Mouse (Mus musculus): Measurements from ENCODE around the gene Pgm5. TPM values are rescaled to one million over a fixed set of nuclear protein-coding genes. Genes with fewer than 3 reads are reported as not detected.

Pgm5 gene
- polyA plus RNA-seq, 1 experiment, result 0.44 TPM

DNA sequence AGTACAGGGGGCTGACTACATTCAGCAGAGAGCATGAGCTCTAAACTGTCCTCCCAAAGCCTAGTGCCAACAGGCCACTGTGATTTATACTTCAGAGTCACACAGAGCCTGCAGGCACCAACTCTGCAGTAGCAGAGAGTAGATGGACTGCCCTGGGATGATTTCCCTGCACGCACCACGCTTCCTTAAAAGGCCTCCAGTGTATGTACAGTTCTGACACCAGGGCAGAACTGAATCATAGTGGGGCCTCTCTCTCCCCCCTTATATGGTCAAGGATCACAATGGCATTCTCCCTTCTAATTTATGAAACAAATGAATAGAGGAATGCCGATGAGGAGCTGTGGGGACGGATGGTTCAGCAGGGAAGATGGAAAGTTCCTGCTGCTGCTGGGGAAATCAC is 91.3 kb downstream of the Pgm5 start:
- Histone ChIP-seq H3K36me3 (ENCODE audit: control insufficient read depth, insufficient read depth, low read length) (no peaks in the 10 kb centered on the region), H3K4me3 (ENCODE audit: extremely low read depth, insufficient read depth, insufficient read length) (no peak overlapping the region), H3K27ac (ENCODE audit: insufficient read depth, low read length) (no peak overlapping the region), H3K27me3 (ENCODE audit: control insufficient read depth, insufficient read depth, low read length) (no peaks in the 10 kb centered on the region), H3K4me1 (ENCODE audit: control insufficient read depth, insufficient read depth, insufficient read length) (no peaks in the 10 kb centered on the region)
- TF ChIP-seq CTCF (IDR thresholded peaks at IDR 0.05; ENCODE audit: extremely low read depth, insufficient read depth, insufficient read length, insufficient replicate concordance) (no peak), POLR2A (IDR thresholded peaks at IDR 0.05; ENCODE audit: low read depth, low read length) (no peak)
- WGBS, result 86% methylated on average over 4 of the region's 4 CpGs
- no peak for DNase-seq (ENCODE audit: low read depth in 1 of 2, low spot score in 2 of 2)

DNA sequence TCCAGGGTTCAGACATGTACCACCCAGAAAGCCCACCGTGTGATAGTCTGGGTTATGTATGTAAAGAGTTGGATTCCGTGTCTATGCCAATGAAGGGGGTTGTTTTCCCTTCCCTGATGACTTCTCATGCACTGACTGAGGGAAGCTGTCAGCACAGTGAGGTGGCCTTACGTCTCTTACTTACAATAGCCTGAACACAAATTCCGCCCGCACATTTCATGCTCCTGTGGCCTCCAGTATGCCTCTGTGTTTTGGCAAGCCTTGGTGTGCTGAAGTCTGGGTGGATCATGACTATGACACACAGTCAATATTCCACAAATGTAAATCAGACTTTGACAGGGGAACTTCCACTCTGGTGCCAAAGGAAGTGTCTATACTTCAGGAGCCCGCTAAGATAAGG is 94.3 kb downstream of the Pgm5 start:
- H3K4me1 ChIP-seq (ENCODE audit: control insufficient read depth, insufficient read depth, insufficient read length), result no peaks in the 10 kb centered on the region
- TF ChIP-seq CTCF (IDR thresholded peaks at IDR 0.05; ENCODE audit: extremely low read depth, insufficient read depth, insufficient read length, insufficient replicate concordance) (no peak), POLR2A (IDR thresholded peaks at IDR 0.05; ENCODE audit: low read depth, low read length) (no peak)
- H3K27me3 ChIP-seq (ENCODE audit: control insufficient read depth, insufficient read depth, low read length), result no peaks in the 10 kb centered on the region
- DNase-seq (ENCODE audit: low read depth in 1 of 2, low spot score in 2 of 2), result no peak
- H3K4me3 ChIP-seq (ENCODE audit: extremely low read depth, insufficient read depth, insufficient read length), result no peak overlapping the region
- no peak overlapping the region for H3K27ac ChIP-seq (ENCODE audit: insufficient read depth, low read length)
- 73% methylated on average over 6 of the region's 6 CpGs for WGBS
- H3K36me3 ChIP-seq (ENCODE audit: control insufficient read depth, insufficient read depth, low read length), result no peaks in the 10 kb centered on the region

DNA sequence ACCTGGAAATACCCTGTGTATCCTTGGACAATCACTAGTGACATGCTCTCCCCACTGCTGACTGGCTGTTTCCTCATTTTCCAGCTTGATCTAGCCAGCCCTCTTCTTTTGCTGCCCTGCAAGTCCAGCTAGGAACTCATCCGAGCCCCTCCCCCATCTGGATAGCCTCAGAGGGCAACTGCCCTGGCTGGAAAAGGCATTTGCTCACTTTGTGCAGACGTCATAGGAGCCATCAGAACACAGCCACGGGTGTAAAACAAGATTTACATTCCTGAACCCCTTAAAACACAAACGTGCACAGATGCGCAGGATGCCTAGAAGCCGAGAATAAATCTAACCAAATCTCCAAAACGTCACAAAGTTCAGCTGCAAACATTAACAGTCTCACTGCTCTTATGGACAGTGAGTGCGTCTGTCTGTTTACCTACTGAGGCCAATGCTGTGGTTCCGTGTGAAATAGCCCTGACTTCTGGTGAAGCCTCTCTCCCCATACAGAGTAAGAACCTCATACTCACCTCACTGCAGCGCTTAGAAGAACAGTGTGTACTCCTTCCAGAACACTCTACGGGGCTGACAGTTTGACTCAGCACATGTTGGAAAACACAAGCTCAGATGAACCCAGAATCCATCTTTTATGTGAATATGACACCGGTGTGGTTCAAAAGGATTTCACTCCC is 99.0 kb downstream of the Pgm5 start:
- TF ChIP-seq POLR2A (IDR thresholded peaks at IDR 0.05; ENCODE audit: low read depth, low read length) (no peak), CTCF (IDR thresholded peaks at IDR 0.05; ENCODE audit: extremely low read depth, insufficient read depth, insufficient read length, insufficient replicate concordance) (no peak)

DNA sequence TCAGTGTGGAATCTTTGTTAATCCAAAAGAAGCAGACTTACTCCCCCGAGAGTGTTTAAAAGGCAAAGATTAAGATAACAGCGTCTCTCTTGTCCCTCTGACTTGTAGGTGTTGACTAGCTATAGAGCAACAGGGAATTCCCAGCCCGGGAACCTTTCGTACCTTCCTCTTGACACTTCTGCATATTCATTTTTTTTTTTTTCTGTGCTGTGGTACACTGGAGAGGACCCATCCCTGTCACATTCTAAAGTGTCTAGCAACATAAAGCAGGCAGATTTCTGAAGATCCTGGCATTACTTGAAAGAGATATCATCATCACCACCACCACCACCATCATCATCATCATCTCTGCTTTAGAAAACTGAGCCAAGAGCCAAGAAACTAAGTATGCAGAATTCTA is 105.0 kb downstream of the Pgm5 start:
- Histone ChIP-seq H3K27ac (ENCODE audit: insufficient read depth, low read length) (no peak overlapping the region), H3K36me3 (ENCODE audit: control insufficient read depth, insufficient read depth, low read length) (no peaks in the 10 kb centered on the region), H3K4me3 (ENCODE audit: extremely low read depth, insufficient read depth, insufficient read length) (no peak overlapping the region), H3K27me3 (ENCODE audit: control insufficient read depth, insufficient read depth, low read length) (no peaks in the 10 kb centered on the region), H3K4me1 (ENCODE audit: control insufficient read depth, insufficient read depth, insufficient read length) (no peaks in the 10 kb centered on the region)
- no peak for DNase-seq (ENCODE audit: low read depth in 1 of 2, low spot score in 2 of 2)
- WGBS, result 82% methylated on average over 4 of the region's 4 CpGs
- no peak for TF ChIP-seq CTCF (IDR thresholded peaks at IDR 0.05; ENCODE audit: extremely low read depth, insufficient read depth, insufficient read length, insufficient replicate concordance)
- TF ChIP-seq POLR2A (IDR thresholded peaks at IDR 0.05; ENCODE audit: low read depth, low read length), result no peak

More for the DNA sequence above, 99.0 kb downstream of the Pgm5 start:
- Histone ChIP-seq H3K4me1 (ENCODE audit: control insufficient read depth, insufficient read depth, insufficient read length) (no peaks in the 10 kb centered on the region), H3K27me3 (ENCODE audit: control insufficient read depth, insufficient read depth, low read length) (no peaks in the 10 kb centered on the region), H3K4me3 (ENCODE audit: extremely low read depth, insufficient read depth, insufficient read length) (no peak overlapping the region), H3K36me3 (ENCODE audit: control insufficient read depth, insufficient read depth, low read length) (no peaks in the 10 kb centered on the region), H3K27ac (ENCODE audit: insufficient read depth, low read length) (no peak overlapping the region)
- 82% methylated on average over 12 of the region's 12 CpGs for WGBS
- no peak for DNase-seq (ENCODE audit: low read depth in 1 of 2, low spot score in 2 of 2)

DNA sequence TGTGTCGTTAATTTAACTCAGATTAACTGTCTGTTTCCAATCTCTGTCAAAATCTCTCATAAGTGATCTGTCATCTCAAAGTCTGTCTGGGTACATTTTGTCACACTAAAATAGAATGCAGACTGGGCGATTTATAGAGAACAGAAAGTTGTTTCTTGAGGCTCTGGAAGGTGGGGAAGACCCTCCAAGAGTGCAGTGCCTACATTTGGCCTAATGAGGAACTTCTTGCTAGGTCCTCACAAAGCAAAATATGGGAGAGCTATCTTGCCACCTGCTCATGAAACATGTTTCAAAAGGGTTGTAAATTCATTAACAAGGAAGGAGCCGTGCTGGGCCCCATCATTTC is 107.2 kb downstream of the Pgm5 start:
- no peak for TF ChIP-seq CTCF (IDR thresholded peaks at IDR 0.05; ENCODE audit: extremely low read depth, insufficient read depth, insufficient read length, insufficient replicate concordance)
- TF ChIP-seq POLR2A (IDR thresholded peaks at IDR 0.05; ENCODE audit: low read depth, low read length), result no peak
- Histone ChIP-seq H3K4me1 (ENCODE audit: control insufficient read depth, insufficient read depth, insufficient read length) (no peaks in the 10 kb centered on the region), H3K4me3 (ENCODE audit: extremely low read depth, insufficient read depth, insufficient read length) (no peak overlapping the region), H3K36me3 (ENCODE audit: control insufficient read depth, insufficient read depth, low read length) (no peaks in the 10 kb centered on the region), H3K27me3 (ENCODE audit: control insufficient read depth, insufficient read depth, low read length) (no peaks in the 10 kb centered on the region), H3K27ac (ENCODE audit: insufficient read depth, low read length) (no peak overlapping the region)
- DNase-seq (ENCODE audit: low read depth in 1 of 2, low spot score in 2 of 2), result no peak
- WGBS, result 65% methylated on average over 3 of the region's 3 CpGs

DNA sequence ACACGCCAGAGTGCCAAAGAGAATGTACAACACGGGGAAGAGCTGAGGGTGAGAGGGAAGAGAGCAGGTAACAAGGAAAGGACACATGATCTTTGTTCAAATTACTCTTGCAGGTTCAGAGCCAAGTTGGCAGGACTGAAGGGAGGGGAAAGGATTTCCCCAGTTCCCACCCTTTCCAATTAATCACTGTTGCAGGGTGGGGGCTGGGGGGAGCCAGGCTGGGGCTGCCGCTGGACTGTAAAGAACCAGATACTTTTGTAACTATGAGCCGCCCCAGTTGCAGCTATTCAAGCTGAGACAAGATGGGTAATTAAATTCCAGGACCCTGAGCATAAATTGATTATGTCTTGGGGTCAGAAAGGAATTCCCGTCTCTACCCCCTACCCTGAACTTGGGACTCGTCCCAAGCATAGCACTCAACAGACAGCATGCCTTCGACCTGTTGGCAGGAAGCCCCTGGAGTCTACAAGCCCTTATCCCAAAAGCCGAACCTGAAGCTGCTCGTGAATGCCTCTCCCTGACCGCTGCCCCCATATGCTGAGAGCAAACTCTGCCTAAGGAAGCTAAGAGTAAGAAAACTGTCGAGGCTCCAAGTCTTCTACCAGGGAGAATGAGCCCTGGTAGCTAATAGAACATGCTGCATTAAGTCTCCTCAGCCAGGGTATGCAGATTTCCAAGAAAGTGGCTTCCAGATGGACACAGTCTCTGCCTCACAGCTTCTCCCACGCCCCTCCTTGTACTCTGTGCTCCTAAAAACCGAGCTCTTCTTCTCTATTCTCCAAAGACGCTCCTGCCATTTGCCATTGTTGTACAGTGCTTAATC is 107.8 kb downstream of the Pgm5 start:
- no peaks in the 10 kb centered on the region for H3K27me3 ChIP-seq (ENCODE audit: control insufficient read depth, insufficient read depth, low read length)
- DNase-seq (ENCODE audit: low read depth in 1 of 2, low spot score in 2 of 2), result no peak
- no peak overlapping the region for H3K27ac ChIP-seq (ENCODE audit: insufficient read depth, low read length)
- TF ChIP-seq POLR2A (IDR thresholded peaks at IDR 0.05; ENCODE audit: low read depth, low read length) (no peak), CTCF (IDR thresholded peaks at IDR 0.05; ENCODE audit: extremely low read depth, insufficient read depth, insufficient read length, insufficient replicate concordance) (no peak)
- no peaks in the 10 kb centered on the region for H3K36me3 ChIP-seq (ENCODE audit: control insufficient read depth, insufficient read depth, low read length)
- H3K4me3 ChIP-seq (ENCODE audit: extremely low read depth, insufficient read depth, insufficient read length), result no peak overlapping the region
- H3K4me1 ChIP-seq (ENCODE audit: control insufficient read depth, insufficient read depth, insufficient read length), result no peaks in the 10 kb centered on the region
- 82% methylated on average over 14 of the region's 14 CpGs for WGBS
